Mouse (Mus musculus): ENCODE data around the gene Trim30a. TPM values are rescaled to one million over a fixed set of nuclear protein-coding genes. Genes with fewer than 3 reads are reported as not detected.

The Trim30a gene
- polyA plus RNA-seq, 1 experiment from 2014 or later, result 0.52 TPM

Other genes starting within 250 kb of the Trim30a start
- gene Trim6, start 246.4 kb downstream of the Trim30a start, polyA plus RNA-seq (2016; fragmentation: Nextera tagmentation; extraction: Ambion mirVana), result 6.1 and 7.6 TPM in 2 replicates
- gene Trim34a, start 220.7 kb downstream of the Trim30a start, polyA plus RNA-seq (2016; fragmentation: Nextera tagmentation; extraction: Ambion mirVana), result 0.54 and 0.69 TPM in 2 replicates
- gene Trim5, start 177.1 kb downstream of the Trim30a start, polyA plus RNA-seq (2016; fragmentation: Nextera tagmentation; extraction: Ambion mirVana), result 0.16 TPM in 1 of 2 replicates, not detected in the other
- 1.5 and 1.7 TPM in 2 replicates for gene Trim12a, start 149.7 kb downstream of the Trim30a start, polyA plus RNA-seq (2016; fragmentation: Nextera tagmentation; extraction: Ambion mirVana)
- not detected in 2 replicates for gene Trim34b, start 135.7 kb downstream of the Trim30a start, polyA plus RNA-seq (2016; fragmentation: Nextera tagmentation; extraction: Ambion mirVana)
- 0.54 and 0.92 TPM in 2 replicates for gene Trim12c, start 111.8 kb downstream of the Trim30a start, polyA plus RNA-seq (2016; fragmentation: Nextera tagmentation; extraction: Ambion mirVana)
- not detected in 2 replicates for gene Trim30b, start 95.3 kb downstream of the Trim30a start, polyA plus RNA-seq (2016; fragmentation: Nextera tagmentation; extraction: Ambion mirVana)
- 0.22 TPM in 1 of 2 replicates, not detected in the other for gene Trim30c, start 64.4 kb downstream of the Trim30a start, polyA plus RNA-seq (2016; fragmentation: Nextera tagmentation; extraction: Ambion mirVana)
- gene Trim30d, start 42.7 kb upstream of the Trim30a start, polyA plus RNA-seq (2016; fragmentation: Nextera tagmentation; extraction: Ambion mirVana), result not detected in 2 replicates
- not detected in 2 replicates for gene Olfr651, start 84.9 kb upstream of the Trim30a start, polyA plus RNA-seq (2016; fragmentation: Nextera tagmentation; extraction: Ambion mirVana)
- 0.03 TPM in 1 of 2 replicates, not detected in the other for gene Olfr652, start 95.7 kb upstream of the Trim30a start, polyA plus RNA-seq (2016; fragmentation: Nextera tagmentation; extraction: Ambion mirVana)
- gene Olfr653, start 112.1 kb upstream of the Trim30a start, polyA plus RNA-seq (2016; fragmentation: Nextera tagmentation; extraction: Ambion mirVana), result not detected in 2 replicates
- not detected in 2 replicates for gene Olfr654, start 121.8 kb upstream of the Trim30a start, polyA plus RNA-seq (2016; fragmentation: Nextera tagmentation; extraction: Ambion mirVana)
- not detected in 2 replicates for gene Olfr655, start 136.6 kb upstream of the Trim30a start, polyA plus RNA-seq (2016; fragmentation: Nextera tagmentation; extraction: Ambion mirVana)
- not detected in 2 replicates for gene Olfr656, start 148.8 kb upstream of the Trim30a start, polyA plus RNA-seq (2016; fragmentation: Nextera tagmentation; extraction: Ambion mirVana)
- not detected in 2 replicates for gene Olfr657, start 159.6 kb upstream of the Trim30a start, polyA plus RNA-seq (2016; fragmentation: Nextera tagmentation; extraction: Ambion mirVana)
- gene Olfr658, start 182.1 kb upstream of the Trim30a start, polyA plus RNA-seq (2016; fragmentation: Nextera tagmentation; extraction: Ambion mirVana), result not detected in 2 replicates
- gene Olfr659, start 201.6 kb upstream of the Trim30a start, polyA plus RNA-seq (2016; fragmentation: Nextera tagmentation; extraction: Ambion mirVana), result not detected in 2 replicates
- not detected in 2 replicates for gene Olfr661, start 221.3 kb upstream of the Trim30a start, polyA plus RNA-seq (2016; fragmentation: Nextera tagmentation; extraction: Ambion mirVana)

Measured in embryonic facial prominence, embryonic 10.5 days (tissue).